In the genomic region with DNA sequence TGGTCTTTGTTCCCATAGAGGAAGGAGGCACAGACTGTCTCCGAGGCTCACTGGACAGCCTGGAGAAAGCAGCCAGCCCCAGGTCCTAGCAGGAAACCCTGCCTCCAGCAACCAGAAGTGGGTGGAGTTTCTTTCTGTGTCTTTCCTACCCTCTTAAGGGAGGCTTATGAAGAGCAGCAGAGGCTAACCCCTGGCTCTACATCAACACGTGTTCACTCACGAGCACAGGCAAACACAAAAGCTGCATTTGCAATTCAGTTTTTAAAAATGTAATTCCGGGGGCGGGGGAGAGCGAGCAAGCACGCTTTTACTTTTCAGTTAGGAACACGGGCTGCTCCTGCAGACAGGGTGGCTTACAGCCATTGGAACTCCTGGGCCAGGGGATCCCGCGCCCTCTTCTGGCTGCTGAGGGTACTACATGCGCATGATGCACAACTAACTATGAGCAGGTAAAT, we compare ENCODE assay signal across 8 mouse cellular contexts. TPM values are rescaled to one million over a fixed set of nuclear protein-coding genes. Genes with fewer than 3 reads are reported as not detected.
DNase-seq lines count a peak whose midpoint lies in the region; ATAC-seq lines count a peak whose summit lies in the region.

No protein-coding gene starts in this region.

- ATAC-seq in activated CD4-positive, CD25-positive, alpha-beta regulatory T cell, adult 4 months, result peak; percentile 41
- ATAC-seq in megakaryocyte, adult 5-6 weeks (ENCODE audit: poor library complexity, severe bottlenecking), result peak; percentile 65

- peak; percentile 92 for DNase-seq in embryo, embryonic 10.5 days (ENCODE audit: low spot score)
- DNase-seq in gastrocnemius, postnatal 10 days, result peak; percentile 92
- peak; percentile 91 for DNase-seq in induced T-regulatory cell, adult 2 months (ENCODE audit: low read depth)
- peak; percentile 81 to 89 for DNase-seq in left cerebral cortex, adult 8-10 months (ENCODE audit: low spot score in 2 of 2)
- peak; percentile 92 for DNase-seq in right cerebral cortex, postnatal 14 days
- peak; percentile 87 for DNase-seq in urinary bladder, postnatal 25 days (ENCODE audit: low spot score)

RNA-seq across cellular contexts. Expression of gene St6galnac6, which starts 3.1 kb away (rescaled TPM):
- polyA plus RNA-seq in activated CD4-positive, CD25-positive, alpha-beta regulatory T cell, adult 4 months (2017; shearing (Covaris generic)), result 1 to 10 TPM; 2.5 to 3.4 TPM
- 10 to 100 TPM; 59.7 to 66.0 TPM for total RNA-seq in gastrocnemius, postnatal 10 days (2021)
- 100 to 1,000 TPM; 110 to 142 (median 119) TPM for total RNA-seq in left cerebral cortex, adult 8-10 months (2022)
- total RNA-seq in megakaryocyte, adult 5-6 weeks (2015), result 8.2 and 8.6 TPM in 2 replicates
- 13.1 and 13.3 TPM in 2 replicates for total RNA-seq in megakaryocyte, adult 5-6 weeks (2017)

RNA-seq across cellular contexts. Expression of gene St6galnac4, which starts 15.7 kb away (rescaled TPM):
- polyA plus RNA-seq in activated CD4-positive, CD25-positive, alpha-beta regulatory T cell, adult 4 months (2017; shearing (Covaris generic)), result 10 to 100 TPM; 30.7 to 39.8 TPM
- 10 to 100 TPM; 31.7 to 42.6 TPM for total RNA-seq in gastrocnemius, postnatal 10 days (2021)
- 10 to 100 TPM; 33.9 to 36.5 (median 34.8) TPM for total RNA-seq in left cerebral cortex, adult 8-10 months (2022)
- 5.8 and 9.2 TPM in 2 replicates for total RNA-seq in megakaryocyte, adult 5-6 weeks (2015)
- 8.6 and 12.1 TPM in 2 replicates for total RNA-seq in megakaryocyte, adult 5-6 weeks (2017)

RNA-seq across cellular contexts. Expression of gene Ak1, which starts 18.9 kb away (rescaled TPM):
- polyA plus RNA-seq in activated CD4-positive, CD25-positive, alpha-beta regulatory T cell, adult 4 months (2017; shearing (Covaris generic)), result under 1 TPM; 0.16 to 0.48 TPM
- total RNA-seq in gastrocnemius, postnatal 10 days (2021), result 1,000 to 10,000 TPM; 1,275 to 1,593 TPM
- total RNA-seq in left cerebral cortex, adult 8-10 months (2022), result 100 to 1,000 TPM; 143 to 158 (median 151) TPM
- not detected in 2 replicates for total RNA-seq in megakaryocyte, adult 5-6 weeks (2015)
- not detected in 2 replicates for total RNA-seq in megakaryocyte, adult 5-6 weeks (2017)

RNA-seq across cellular contexts. Expression of gene 9430097D07Rik, which starts 27.1 kb away (rescaled TPM):
- not detected for polyA plus RNA-seq in activated CD4-positive, CD25-positive, alpha-beta regulatory T cell, adult 4 months (2017; shearing (Covaris generic))
- total RNA-seq in gastrocnemius, postnatal 10 days (2021), result not detected
- total RNA-seq in left cerebral cortex, adult 8-10 months (2022), result 1 to 10 TPM in 2 of 4 experiments, under 1 TPM in 2; 0.84 to 2.4 (median 1.1) TPM
- not detected in 2 replicates for total RNA-seq in megakaryocyte, adult 5-6 weeks (2015)
- total RNA-seq in megakaryocyte, adult 5-6 weeks (2017), result not detected in 2 replicates

RNA-seq across cellular contexts. Expression of gene Pip5kl1, which starts 28.0 kb away (rescaled TPM):
- not detected for polyA plus RNA-seq in activated CD4-positive, CD25-positive, alpha-beta regulatory T cell, adult 4 months (2017; shearing (Covaris generic))
- total RNA-seq in gastrocnemius, postnatal 10 days (2021), result not detected
- 10 to 100 TPM in 2 of 4 experiments, 1 to 10 TPM in 2; 9.3 to 11.0 (median 10.0) TPM for total RNA-seq in left cerebral cortex, adult 8-10 months (2022)
- 0.31 TPM in 1 of 2 replicates, not detected in the other for total RNA-seq in megakaryocyte, adult 5-6 weeks (2015)
- total RNA-seq in megakaryocyte, adult 5-6 weeks (2017), result not detected in 2 replicates

Comparison
In these comparisons a context has a peak if more than half of its experiments do, and no peak if none do; other contexts are left out.
1. Peak in every context shown above with its lines: DNase-seq and ATAC-seq.
2. RNA of gene St6galnac6, which starts 3.1 kb away (total RNA-seq): 110 to 142 TPM in left cerebral cortex, adult 8-10 months and 59.7 to 66.0 TPM in gastrocnemius, postnatal 10 days; 8.2 to 13.3 TPM in megakaryocyte, adult 5-6 weeks; every median in the first group is over 4 times any median in the second.
3. RNA of gene Ak1, which starts 18.9 kb away (total RNA-seq): 1,275 to 1,593 TPM in gastrocnemius, postnatal 10 days and 143 to 158 TPM in left cerebral cortex, adult 8-10 months; not detected in megakaryocyte, adult 5-6 weeks; every median in the first group is over 100 times any median in the second.